Mouse (Mus musculus) olfactory bulb, adult 2 months (tissue): ENCODE results near the gene BC025920. TPM values are rescaled to one million over a fixed set of nuclear protein-coding genes. Genes with fewer than 3 reads are reported as not detected.
"Not testable (repeated sequence)": the region's sequence is repeated elsewhere in the genome, so short reads cannot be mapped to it uniquely, and the experiment has no call there.

Source experiments
- H3K27ac ChIP-seq: fragments of 200-500 bp; 2 replicates; pipeline ENCODE4 v1.5.1; 2012; ENCODE audit warnings: low read depth, low read length; ENCODE audit not compliant: insufficient read depth
- H3K4me1 ChIP-seq: fragments of 200-500 bp; 2 replicates; pipeline ENCODE4 v1.6.1; 2012; ENCODE audit warnings: low read length; ENCODE audit not compliant: control insufficient read depth, insufficient read depth
- H3K4me3 ChIP-seq: fragments of 200-500 bp; 2 replicates; pipeline ENCODE4 v1.5.1; 2012; ENCODE audit warnings: mild to moderate bottlenecking, low read depth, low read length, moderate library complexity; ENCODE audit not compliant: insufficient read depth
- CTCF ChIP-seq: fragments of 200-500 bp; IDR thresholded peaks from 2 replicates; pipeline ENCODE4 v1.5.1; 2012; ENCODE audit warnings: low read depth, mild to moderate bottlenecking, low read length, moderate library complexity; ENCODE audit not compliant: insufficient read depth
- POLR2A ChIP-seq: fragments of 200-500 bp; IDR thresholded peaks from 2 replicates; pipeline ENCODE4 v1.6.1; 2012; ENCODE audit warnings: mild to moderate bottlenecking, low read depth, low read length, moderate library complexity; ENCODE audit not compliant: insufficient read depth
- WGBS: fragments of 180-500 bp; shearing (Covaris S2); methylation state at CpG from one replicate; pipeline ENCODE4 v1.1.7; 2018; 5-methylcytosine and 5-hydroxymethylcytosine counted together
- polyA plus RNA-seq: library from polyadenylated mRNA; stranded (reverse); fragments of >200 nt; gene quantifications from 2 replicates; pipeline ENCODE4 v1.2.4, GENCODE M21; 2012; ENCODE audit warnings: low replicate concordance; ENCODE audit not compliant: missing spikeins, insufficient read depth, insufficient read length

The BC025920 gene
- polyA plus RNA-seq, 1 experiment = not detected

DNA sequence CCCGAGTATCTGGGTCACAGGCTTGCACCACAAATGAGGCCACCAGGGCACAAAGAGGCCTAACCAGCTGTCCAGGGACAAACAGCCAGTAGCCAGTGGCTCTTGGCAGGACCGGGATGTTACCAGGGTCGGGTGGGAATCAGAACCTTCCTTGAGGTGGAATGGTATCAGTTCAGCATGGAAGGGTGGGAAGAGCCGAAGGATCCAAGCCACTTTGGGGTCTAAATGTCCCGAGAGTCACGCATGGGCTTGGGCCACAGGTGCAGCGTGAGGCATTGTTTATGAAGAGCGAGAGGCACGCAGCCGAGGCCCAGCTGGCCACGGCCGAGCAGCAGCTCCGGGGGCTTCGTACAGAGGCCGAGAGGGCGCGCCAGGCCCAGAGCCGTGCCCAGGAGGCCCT, 38.6 kb downstream of the BC025920 start:
- H3K4me1 ChIP-seq = peaks cover 23% of the 10 kb centered on the region
- H3K4me3 ChIP-seq = no peak overlapping the region
- WGBS = 91% methylated on average over 18 of the region's 18 CpGs
- no peak overlapping the region for H3K27ac ChIP-seq
- TF ChIP-seq CTCF = no peak
- TF ChIP-seq POLR2A = no peak

DNA sequence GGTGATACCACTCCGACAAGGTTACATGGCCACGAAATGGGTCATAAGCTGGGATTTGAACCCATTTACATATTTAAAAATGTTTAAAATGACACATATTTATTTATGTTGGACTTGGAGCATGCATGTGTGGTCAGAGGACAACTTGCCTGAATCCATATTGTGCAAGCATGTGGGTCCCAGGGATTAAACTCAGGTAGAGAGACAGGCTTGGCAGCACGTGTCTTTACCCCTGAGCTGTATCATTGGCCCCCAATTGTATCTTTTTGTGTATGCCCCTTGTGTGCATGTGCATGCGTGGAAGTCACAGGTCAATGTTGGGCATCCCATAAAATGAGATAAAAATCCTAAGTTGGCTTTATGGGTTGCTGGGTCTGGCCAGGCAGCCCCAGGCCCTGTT, 39.3 kb downstream of the BC025920 start:
- TF ChIP-seq CTCF = no peak
- no peak for TF ChIP-seq POLR2A
- WGBS = 87% methylated on average over 4 of the region's 4 CpGs
- no peak overlapping the region for H3K4me3 ChIP-seq

DNA sequence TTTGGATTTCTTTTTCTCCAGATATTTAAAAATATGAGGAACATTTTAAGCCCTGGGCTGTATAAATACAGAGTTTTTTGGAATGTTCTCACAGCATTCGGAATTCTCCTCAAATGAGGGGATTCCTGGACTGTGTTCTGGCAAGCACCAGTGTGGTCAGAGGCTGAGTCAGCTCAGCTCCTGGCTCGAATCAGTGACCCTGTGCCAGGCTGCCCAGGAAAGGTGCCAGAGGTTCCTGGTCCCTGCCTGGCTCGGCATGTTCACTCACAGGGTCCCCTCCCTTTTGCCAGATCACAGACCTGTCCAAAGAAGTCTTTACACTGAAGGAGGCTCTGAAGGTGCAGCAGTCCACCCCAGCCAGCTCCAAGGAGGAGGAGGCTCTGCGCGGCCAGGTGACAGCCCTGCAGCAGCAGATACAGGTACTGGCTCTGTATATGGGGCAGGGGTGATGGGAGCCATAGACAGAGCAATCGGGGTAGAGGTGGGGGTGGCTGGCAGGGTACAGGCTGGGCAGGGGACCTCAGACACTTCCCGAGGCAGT, 40.0 kb downstream of the BC025920 start:
- no peak overlapping the region for H3K27ac ChIP-seq
- H3K4me1 ChIP-seq = peaks cover 20% of the 10 kb centered on the region
- 68% methylated on average over 7 of the region's 7 CpGs for WGBS
- no peak overlapping the region for H3K4me3 ChIP-seq
- TF ChIP-seq CTCF = no peak

More for the DNA sequence above, 39.3 kb downstream of the BC025920 start:
- Histone ChIP-seq H3K4me1 (peaks cover 23% of the 10 kb centered on the region), H3K27ac (no peak overlapping the region)

DNA sequence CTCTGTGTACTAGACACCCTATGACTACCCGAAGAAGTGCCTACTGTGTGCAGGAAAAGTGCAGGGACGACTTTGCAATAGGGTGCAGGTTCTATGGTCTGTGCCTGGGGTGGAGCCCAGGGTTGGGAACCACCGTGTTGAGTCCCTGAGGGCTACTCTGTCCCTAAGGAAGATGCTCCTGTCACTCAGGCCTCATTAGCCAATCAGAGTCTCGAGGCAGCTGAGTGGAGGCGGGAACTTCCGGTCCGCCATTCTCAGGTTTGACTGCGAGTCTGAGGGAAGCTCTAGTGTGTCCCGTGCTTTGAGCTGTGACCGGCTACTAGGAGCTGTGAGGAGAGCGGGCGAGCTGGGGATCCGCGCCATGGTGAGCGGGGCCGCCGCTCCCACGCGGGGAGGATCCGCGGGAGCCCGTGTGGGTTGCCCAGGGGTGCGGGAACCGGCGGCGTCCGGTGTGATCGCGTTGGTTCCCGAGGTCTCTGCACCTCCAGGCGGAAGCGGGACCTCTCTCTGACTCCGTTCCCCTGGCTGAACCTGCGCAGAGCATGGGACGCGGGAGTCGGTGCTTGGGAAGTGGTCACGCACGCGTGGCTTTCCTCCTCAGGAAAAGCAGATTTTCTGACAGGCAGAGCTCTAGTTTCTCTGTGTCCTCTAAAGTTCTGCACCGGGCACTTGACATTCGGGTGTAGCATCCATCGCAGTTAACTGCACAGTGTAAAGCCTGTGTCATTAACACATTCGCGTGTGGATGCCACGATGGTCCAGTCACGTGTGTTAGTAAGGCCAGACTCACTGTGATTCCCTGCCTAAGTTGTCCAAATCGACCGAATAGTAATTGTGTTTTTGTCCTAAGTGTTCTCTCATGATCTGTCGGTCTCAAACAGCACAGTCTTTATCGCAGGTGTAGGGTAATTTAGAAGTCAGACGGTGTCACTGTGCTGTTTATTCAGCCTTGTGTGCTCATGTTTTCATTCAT, 43.0 kb downstream of the BC025920 start, which contains the start of gene Gm10778:
TSS of gene Gm10778 (plus strand) at position 257 of the 973 bp plus-strand sequence.
- Histone ChIP-seq H3K4me3 (peak within 1 kb of the TSS; percentile 66), H3K27ac (peak within 1 kb of the TSS; percentile 77; the same call in 1 of the 2 replicates)
- under 1% methylated on average over 34 of the region's 52 CpGs for WGBS
- peak; percentile 29; the same call in 1 of the 2 replicates for TF ChIP-seq POLR2A
- H3K4me1 ChIP-seq = not testable (repeated sequence)

DNA sequence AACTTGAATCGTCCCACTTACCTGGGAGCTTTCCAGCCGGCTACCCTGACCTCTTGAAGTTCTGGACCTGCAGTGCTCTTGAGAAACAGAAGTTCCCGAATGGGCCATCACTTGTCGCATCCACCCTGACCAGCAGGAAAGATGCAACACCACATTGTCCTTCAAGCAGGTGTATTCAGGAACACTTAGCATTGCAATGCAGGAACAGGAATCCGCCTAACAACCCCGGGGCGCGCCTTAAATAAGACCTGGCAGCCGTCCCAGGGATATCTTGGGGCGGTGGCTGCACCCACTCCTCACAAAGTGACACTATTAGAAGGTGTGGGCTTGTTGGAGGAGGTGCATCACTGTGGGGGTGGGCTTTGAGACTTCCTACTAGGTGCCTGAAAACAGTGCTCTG, 49.1 kb downstream of the BC025920 start:
- TF ChIP-seq CTCF (no peak), POLR2A (no peak)
- no peak overlapping the region for H3K27ac ChIP-seq
- WGBS = 97% methylated on average over 10 of the region's 10 CpGs
- no peak overlapping the region for H3K4me3 ChIP-seq
- H3K4me1 ChIP-seq = no peaks in the 10 kb centered on the region

DNA sequence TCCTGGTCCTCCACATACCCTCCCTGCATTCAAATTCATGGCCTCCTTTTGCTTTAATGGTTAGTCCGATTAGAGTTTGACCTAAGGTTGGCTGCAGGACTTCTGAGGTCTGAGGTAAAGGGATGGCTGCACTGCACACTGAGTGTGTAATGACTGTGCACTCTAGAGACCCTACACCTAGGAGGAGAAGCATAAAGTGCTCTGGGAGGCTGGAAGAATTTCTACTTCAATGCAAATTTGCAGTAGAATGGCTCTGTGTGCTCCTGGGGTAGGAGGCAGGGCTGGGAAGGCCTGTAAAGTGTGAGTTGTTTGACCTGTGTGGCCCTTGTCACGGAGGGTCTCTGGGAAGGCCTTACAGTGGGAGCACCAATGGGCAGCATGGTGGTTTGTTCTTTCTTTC, 50.1 kb downstream of the BC025920 start:
- H3K4me3 ChIP-seq = no peak overlapping the region
- TF ChIP-seq CTCF (no peak), POLR2A (no peak)
- no peaks in the 10 kb centered on the region for H3K4me1 ChIP-seq
- no peak overlapping the region for H3K27ac ChIP-seq
- WGBS = 96% methylated on average over 2 of the region's 2 CpGs

Other genes starting within 250 kb of the BC025920 start
- not detected in 2 replicates for gene Mfsd12, start 248.8 kb upstream of the BC025920 start, polyA plus RNA-seq
- not detected in 2 replicates for gene 4930404N11Rik, start 240.5 kb upstream of the BC025920 start, polyA plus RNA-seq
- gene Fzr1, start 227.8 kb upstream of the BC025920 start, polyA plus RNA-seq = not detected in 2 replicates
- not detected in 2 replicates for gene Dohh, start 221.8 kb upstream of the BC025920 start, polyA plus RNA-seq
- not detected in 2 replicates for gene Gm48551, start 221.8 kb upstream of the BC025920 start, polyA plus RNA-seq
- not detected in 2 replicates for gene Gm48552, start 217.3 kb upstream of the BC025920 start, polyA plus RNA-seq
- not detected in 2 replicates for gene Smim24, start 213.2 kb upstream of the BC025920 start, polyA plus RNA-seq
- not detected in 2 replicates for gene Nfic, start 150.6 kb upstream of the BC025920 start, polyA plus RNA-seq
- not detected in 2 replicates for gene Celf5, start 123.6 kb upstream of the BC025920 start, polyA plus RNA-seq
- gene Ncln, start 109.9 kb upstream of the BC025920 start, polyA plus RNA-seq = 181 TPM in 1 of 2 replicates, not detected in the other
- gene S1pr4, start 106.1 kb upstream of the BC025920 start, polyA plus RNA-seq = not detected in 2 replicates
- gene Gna15, start 82.0 kb upstream of the BC025920 start, polyA plus RNA-seq = not detected in 2 replicates
- not detected in 2 replicates for gene Gna11, start 61.1 kb upstream of the BC025920 start, polyA plus RNA-seq
- 1,500 TPM in 1 of 2 replicates, not detected in the other for gene Aes, start 46.8 kb upstream of the BC025920 start, polyA plus RNA-seq
- not detected in 2 replicates for gene Tle2, start 31.7 kb upstream of the BC025920 start, polyA plus RNA-seq
- not detected in 2 replicates for gene Tle6, start 5.2 kb upstream of the BC025920 start, polyA plus RNA-seq
- gene Sirt6, start 21.5 kb downstream of the BC025920 start, polyA plus RNA-seq = not detected in 2 replicates
- gene Ankrd24, start 22.3 kb downstream of the BC025920 start, polyA plus RNA-seq = not detected in 2 replicates
- gene Gm10778, start 42.8 kb downstream of the BC025920 start, polyA plus RNA-seq = not detected in 2 replicates
- not detected in 2 replicates for gene Zfp433, start 98.6 kb downstream of the BC025920 start, polyA plus RNA-seq
- gene Gm3055, start 164.9 kb downstream of the BC025920 start, polyA plus RNA-seq = not detected in 2 replicates
- not detected in 2 replicates for gene Gm4767, start 205.9 kb downstream of the BC025920 start, polyA plus RNA-seq